Mouse (Mus musculus) CH12.LX (cell line): ENCODE measurements around the gene Mrpl2. TPM values are rescaled to one million over a fixed set of nuclear protein-coding genes. Genes with fewer than 3 reads are reported as not detected.

Experiments
- DNase-seq: peaks from one replicate; pipeline ENCODE4 v3.0.0-alpha.2; 2013; ENCODE audit errors: extremely low read depth
- H3K27ac ChIP-seq: 2 replicates; pipeline ENCODE4 v1.5.1; 2012; ENCODE audit warnings: low read depth, mild to moderate bottlenecking, control low read depth, moderate library complexity; ENCODE audit not compliant: insufficient read depth
- H3K27me3 ChIP-seq: replicated peaks from 2 replicates; pipeline ENCODE3; 2012; ENCODE audit warnings: inconsistent platforms
- H3K36me3 ChIP-seq, 2 experiments: replicated peaks in 1 of 2; 2 replicates each; pipeline versions ENCODE3 to v1.6.1; 2012; ENCODE audit warnings: inconsistent platforms in 1 of 2, low read length in 1 of 2, mild to moderate bottlenecking in 1 of 2, mixed read lengths in 1 of 2, moderate library complexity in 1 of 2; ENCODE audit not compliant: control insufficient read depth in 1 of 2, insufficient read depth in 1 of 2
- H3K4me1 ChIP-seq, 2 experiments: 2 replicates each; pipeline ENCODE4 v1.6.1; 2012; ENCODE audit warnings: inconsistent platforms in 1 of 2, moderate library complexity in 1 of 2; ENCODE audit not compliant: insufficient read depth in 2 of 2, control insufficient read depth in 1 of 2
- H3K4me2 ChIP-seq: 2 replicates; pipeline ENCODE4 v1.6.1; 2012; ENCODE audit warnings: low read depth, mild to moderate bottlenecking, control low read depth; ENCODE audit not compliant: poor library complexity, insufficient read depth, severe bottlenecking
- H3K4me3 ChIP-seq, 3 experiments: fragments of 150-350 bp in 1 of 3; sonication (generic) in 1 of 3; replicated peaks in 1 of 3; 2 replicates each; pipeline versions ENCODE3 to v1.5.1; 2011 to 2012; ENCODE audit warnings: low read depth in 2 of 3, low read length in 2 of 3, mild to moderate bottlenecking in 2 of 3, moderate library complexity in 2 of 3, control low read depth in 1 of 3, improper control_type of control experiment in 1 of 3, inconsistent platforms in 1 of 3, mixed read lengths in 1 of 3; ENCODE audit not compliant: poor library complexity in 1 of 3
- H3K79me2 ChIP-seq: replicated peaks from 2 replicates; pipeline ENCODE4 v1.6.1; 2012; ENCODE audit warnings: mild to moderate bottlenecking, moderate library complexity; ENCODE audit not compliant: control insufficient read depth, poor library complexity, insufficient read depth, severe bottlenecking; ENCODE audit errors: extremely low read depth
- H3K9ac ChIP-seq: 2 replicates; pipeline ENCODE4 v1.6.1; 2012; ENCODE audit warnings: low read depth, mild to moderate bottlenecking, control low read depth, moderate library complexity; ENCODE audit not compliant: insufficient read depth
- H3K9me3 ChIP-seq: replicated peaks from 2 replicates; pipeline ENCODE3; 2012; ENCODE audit warnings: low read length, inconsistent platforms, mixed read lengths
- BHLHE40 ChIP-seq: IDR thresholded peaks from 2 replicates; pipeline ENCODE4 v1.6.1; 2011; ENCODE audit warnings: mild to moderate bottlenecking, low read depth, low read length, improper control_type of control experiment
- CHD1 ChIP-seq: IDR thresholded peaks from 2 replicates; pipeline ENCODE4 v1.6.1; 2012; ENCODE audit warnings: low read depth, low read length, improper control_type of control experiment, inconsistent platforms
- CHD2 ChIP-seq: IDR thresholded peaks from 2 replicates; pipeline ENCODE4 v1.6.1; 2011; ENCODE audit warnings: low read length, improper control_type of control experiment
- CTCF ChIP-seq, 2 experiments: IDR thresholded peaks in 1 of 2; conservative IDR thresholded peaks in 1 of 2; 2 replicates each; pipeline ENCODE4 v1.5.1; 2011 to 2012; ENCODE audit warnings: low read depth in 2 of 2, low read length in 2 of 2, improper control_type of control experiment in 1 of 2, inconsistent platforms in 1 of 2, mild to moderate bottlenecking in 1 of 2, moderate library complexity in 1 of 2
- E2F4 ChIP-seq: IDR thresholded peaks from 2 replicates; pipeline ENCODE4 v1.6.1; 2011; ENCODE audit warnings: low read depth, low read length, improper control_type of control experiment; ENCODE audit not compliant: insufficient replicate concordance
- ELF1 ChIP-seq: IDR thresholded peaks from 2 replicates; pipeline ENCODE4 v1.6.1; 2014; ENCODE audit warnings: low read depth, mild to moderate bottlenecking, inconsistent platforms, low read length, improper control_type of control experiment
- EP300 ChIP-seq: IDR thresholded peaks from 2 replicates; pipeline ENCODE4 v1.6.1; 2011; ENCODE audit warnings: low read length, improper control_type of control experiment
- ETS1 ChIP-seq: conservative IDR thresholded peaks from 2 replicates; pipeline ENCODE4 v1.6.1; 2012; ENCODE audit warnings: low read depth, mild to moderate bottlenecking, inconsistent platforms, low read length, improper control_type of control experiment, moderate library complexity
- HCFC1 ChIP-seq: IDR thresholded peaks from 2 replicates; pipeline ENCODE4 v1.6.1; 2012; ENCODE audit warnings: low read depth, mild to moderate bottlenecking, inconsistent platforms, low read length, improper control_type of control experiment
- IRF4 ChIP-seq: IDR thresholded peaks from 2 replicates; pipeline ENCODE4 v1.6.1; 2014; ENCODE audit warnings: low read depth, mild to moderate bottlenecking, inconsistent platforms, low read length, improper control_type of control experiment
- JUND ChIP-seq: conservative IDR thresholded peaks from 2 replicates; pipeline ENCODE4 v1.6.1; 2011; ENCODE audit warnings: low read depth, low read length, improper control_type of control experiment
- KAT2A ChIP-seq: IDR thresholded peaks from 2 replicates; pipeline ENCODE4 v1.6.1; 2012; ENCODE audit warnings: low read length, improper control_type of control experiment, inconsistent platforms; ENCODE audit not compliant: insufficient replicate concordance
- MAZ ChIP-seq: IDR thresholded peaks from 2 replicates; pipeline ENCODE4 v1.6.1; 2012; ENCODE audit warnings: low read depth, mild to moderate bottlenecking, inconsistent platforms, low read length, improper control_type of control experiment, moderate library complexity
- MXI1 ChIP-seq: IDR thresholded peaks from 2 replicates; pipeline ENCODE4 v1.6.1; 2011; ENCODE audit warnings: mild to moderate bottlenecking, low read depth, low read length, improper control_type of control experiment
- MYC ChIP-seq: IDR thresholded peaks from 2 replicates; pipeline ENCODE4 v1.6.1; 2011; ENCODE audit warnings: low read depth, mild to moderate bottlenecking, improper control_type of control experiment, low read length
- NRF1 ChIP-seq: IDR thresholded peaks from 2 replicates; pipeline ENCODE4 v1.6.1; 2014; ENCODE audit warnings: low read depth, mild to moderate bottlenecking, inconsistent platforms, low read length, improper control_type of control experiment, moderate library complexity
- RAD21 ChIP-seq: IDR thresholded peaks from 2 replicates; pipeline ENCODE4 v1.6.1; 2011; ENCODE audit warnings: low read depth, mild to moderate bottlenecking, low read length, improper control_type of control experiment, moderate library complexity
- RCOR1 ChIP-seq: conservative IDR thresholded peaks from 2 replicates; pipeline ENCODE4 v1.6.1; 2012; ENCODE audit warnings: low read depth, mild to moderate bottlenecking, inconsistent platforms, low read length, improper control_type of control experiment
- SIN3A ChIP-seq: IDR thresholded peaks from 2 replicates; pipeline ENCODE4 v1.6.1; 2012; ENCODE audit warnings: low read length, improper control_type of control experiment, inconsistent platforms
- TBP ChIP-seq: conservative IDR thresholded peaks from 2 replicates; pipeline ENCODE4 v1.6.1; 2011; ENCODE audit warnings: low read depth, low read length, improper control_type of control experiment
- TCF12 ChIP-seq: IDR thresholded peaks from 2 replicates; pipeline ENCODE4 v1.6.1; 2014; ENCODE audit warnings: low read depth, mild to moderate bottlenecking, inconsistent platforms, low read length, improper control_type of control experiment
- USF2 ChIP-seq: conservative IDR thresholded peaks from 2 replicates; pipeline ENCODE4 v1.6.1; 2011; ENCODE audit warnings: low read depth, low read length, improper control_type of control experiment
- ZKSCAN1 ChIP-seq: IDR thresholded peaks from 2 replicates; pipeline ENCODE4 v1.6.1; 2012; ENCODE audit warnings: low read depth, inconsistent platforms, low read length, improper control_type of control experiment, borderline replicate concordance
- ZMIZ1 ChIP-seq: IDR thresholded peaks from 2 replicates; pipeline ENCODE4 v1.6.1; 2012; ENCODE audit warnings: low read depth, mild to moderate bottlenecking, inconsistent platforms, low read length, improper control_type of control experiment
- dilution Hi-C: fragments of 300-500 bp; cut with MboI; formaldehyde crosslinking; loops from 2 replicates; pipeline ENCODE4 v1.14.3; 2020; ENCODE audit warnings: low sequenced_read_pairs; ENCODE audit not compliant: extremely low pct_unique_long_range_greater_than_20kb, extremely low pct_ligation_motif_present
- in situ Hi-C: fragments of 300-500 bp; cut with MboI; formaldehyde crosslinking; loops from 3 replicates; pipeline ENCODE4 v1.14.3; 2019; ENCODE audit warnings: low sequenced_read_pairs, low pct_ligation_motif_present, low pct_unique_long_range_greater_than_20kb, mixed read lengths
- polyA plus RNA-seq: library from polyadenylated mRNA; unstranded; fragments of >175 nt; gene quantifications from 2 replicates; pipeline ENCODE4 v1.2.1, GENCODE M21; 2012; ENCODE audit warnings: low read depth; ENCODE audit not compliant: insufficient read length
- total RNA-seq, 2 experiments: library from RNA; depleted of rRNA; stranded (reverse); fragments of 300-350 nt in 1 of 2; fragments of >200 nt in 1 of 2; gene quantifications; 2 replicates each; pipeline ENCODE4 v1.2.3; 2012 to 2014

The Mrpl2 gene
- total and polyA plus RNA-seq, 3 experiments, result 130 to 238 (median 158) TPM

DNA sequence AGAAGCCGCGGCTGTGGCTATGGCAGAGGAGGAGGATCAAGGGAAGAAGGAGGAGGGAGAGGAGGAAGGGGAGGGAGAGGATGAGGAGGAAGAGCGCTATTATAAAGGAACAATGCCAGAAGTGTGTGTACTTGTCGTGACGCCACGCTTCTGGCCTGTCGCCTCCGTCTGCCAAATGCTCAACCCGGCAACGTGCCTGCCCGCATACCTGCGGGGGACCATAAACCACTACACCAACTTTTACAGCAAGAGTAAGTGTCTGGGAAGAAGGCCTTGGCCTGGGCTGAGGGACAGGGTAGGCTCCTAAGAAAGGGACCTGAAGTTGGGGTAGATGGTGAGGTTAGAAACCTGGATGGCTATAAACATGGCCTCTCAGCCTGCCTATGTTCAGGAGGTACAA lies 16.0 kb downstream of the Mrpl2 start:
- H3K36me3 ChIP-seq, result peaks cover 84 to 97% of the 10 kb centered on the region in 2 experiments
- H3K4me3 ChIP-seq, result no peak overlapping the region
- no peaks in the 10 kb centered on the region for H3K27me3 ChIP-seq
- in situ Hi-C loops, result no loop called here
- no peak overlapping the region for H3K27ac ChIP-seq
- no peak overlapping the region for H3K9ac ChIP-seq
- H3K4me2 ChIP-seq, result no peak overlapping the region
- dilution Hi-C loops, result no loop called here
- peaks cover 0 to 9% of the 10 kb centered on the region in 2 experiments; a peak in 2 of 4 replicates for H3K4me1 ChIP-seq
- H3K79me2 ChIP-seq, result no peaks in the 10 kb centered on the region
- no peaks in the 10 kb centered on the region for H3K9me3 ChIP-seq
- TF ChIP-seq TCF12 (no peak), MYC (no peak), BHLHE40 (no peak), CTCF (conservative IDR thresholded peaks at IDR 0.05 in 1 of 2, IDR thresholded peaks at IDR 0.05 in 1 of 2; ENCODE audit: low read depth in 2 of 2, low read length in 2 of 2) (no peak), ZMIZ1 (no peak), TBP (no peak), ETS1 (no peak), EP300 (no peak), KAT2A (no peak), IRF4 (no peak), JUND (no peak), E2F4 (no peak)
- no peak for DNase-seq

DNA sequence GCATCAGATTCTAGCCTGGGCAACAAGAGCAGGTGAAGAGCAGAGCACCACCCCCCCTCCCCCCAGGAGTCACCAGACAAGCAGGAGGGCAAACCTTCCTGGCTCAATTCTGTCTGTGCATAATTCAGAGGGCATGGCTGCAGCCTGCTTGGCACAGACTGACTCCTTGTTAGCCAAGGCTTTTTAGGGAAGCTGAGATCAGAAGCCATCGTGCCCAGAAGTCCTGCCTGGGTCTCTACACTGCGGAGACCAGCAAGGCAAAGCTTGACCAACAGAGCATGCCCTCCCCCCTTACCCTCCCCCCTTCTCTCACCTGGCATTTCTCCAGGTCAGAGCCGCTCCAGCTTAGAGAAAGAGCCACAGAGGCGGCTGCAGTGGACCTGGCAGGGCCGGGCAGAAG lies 16.7 kb downstream of the Mrpl2 start:
- no peak for DNase-seq
- Histone ChIP-seq H3K4me1 (peaks cover 0 to 9% of the 10 kb centered on the region in 2 experiments; a peak in 2 of 4 replicates), H3K9me3 (no peaks in the 10 kb centered on the region), H3K27me3 (no peaks in the 10 kb centered on the region), H3K4me3 (no peak overlapping the region), H3K4me2 (no peak overlapping the region), H3K79me2 (no peaks in the 10 kb centered on the region), H3K9ac (no peak overlapping the region), H3K36me3 (peaks cover 81 to 95% of the 10 kb centered on the region in 2 experiments), H3K27ac (no peak overlapping the region)
- TF ChIP-seq EP300, result no peak
- TF ChIP-seq BHLHE40, result no peak
- TF ChIP-seq CTCF (conservative IDR thresholded peaks at IDR 0.05 in 1 of 2, IDR thresholded peaks at IDR 0.05 in 1 of 2; ENCODE audit: low read depth in 2 of 2, low read length in 2 of 2), result no peak
- TF ChIP-seq CHD2, result no peak
- no peak for TF ChIP-seq USF2
- TF ChIP-seq CHD1, result no peak
- TF ChIP-seq MXI1, result no peak
- TF ChIP-seq SIN3A, result no peak
- TF ChIP-seq MAZ, result no peak
- no peak for TF ChIP-seq ZKSCAN1
- no peak for TF ChIP-seq TCF12
- no peak for TF ChIP-seq RAD21
- no peak for TF ChIP-seq JUND
- TF ChIP-seq HCFC1, result no peak
- TF ChIP-seq NRF1, result no peak
- no peak for TF ChIP-seq RCOR1
- no peak for TF ChIP-seq ELF1
- in situ Hi-C loops, result no loop called here
- dilution Hi-C loops, result no loop called here
